Mouse (Mus musculus): ENCODE data around the gene Kalrn.

DNA sequence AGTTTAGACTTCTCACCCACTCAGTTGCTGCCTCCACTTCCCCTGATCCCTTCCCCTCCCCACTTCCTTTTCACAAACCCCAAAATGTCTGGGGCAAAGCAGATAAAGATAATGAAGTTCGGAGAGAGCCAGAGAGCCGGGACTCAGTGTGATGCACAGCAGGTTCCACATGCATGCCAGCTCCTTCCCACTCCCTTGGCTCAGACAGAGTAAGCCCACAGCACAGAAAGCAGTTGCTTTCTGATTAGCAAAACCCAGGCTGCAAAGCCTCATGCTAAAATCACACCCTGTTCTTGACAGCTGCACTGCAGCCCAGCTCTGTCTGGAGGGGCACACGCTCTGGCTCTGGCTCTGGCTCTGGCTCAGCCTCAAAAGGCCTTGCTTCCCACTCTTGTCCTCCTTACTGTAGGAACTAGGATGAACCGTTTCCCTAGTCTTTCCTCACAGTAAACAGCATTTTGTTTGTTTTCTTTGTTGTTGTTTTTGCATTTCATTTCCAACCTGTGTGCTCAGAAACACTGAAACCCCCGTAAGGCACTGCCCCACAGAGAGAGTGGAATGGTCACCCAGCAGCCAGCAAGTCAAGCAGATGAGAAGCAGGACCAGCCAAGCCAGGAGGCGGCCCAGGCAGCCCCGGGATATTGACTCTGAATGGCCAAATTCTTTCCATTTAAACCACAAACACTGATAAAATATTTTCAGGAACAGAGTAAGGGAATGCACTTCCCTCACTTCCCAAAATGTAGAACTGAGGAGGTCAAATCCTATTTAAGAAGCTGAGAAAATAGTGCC lies 230.8 kb downstream of the Kalrn start:
- TF ChIP-seq CTCF (IDR thresholded peaks at IDR 0.05; ENCODE audit: extremely low read depth, insufficient read length, insufficient replicate concordance, low read depth, low read length) = no peak
- TF ChIP-seq POLR2A (IDR thresholded peaks at IDR 0.05; ENCODE audit: low read depth, low read length) = no peak
